10 mouse cellular contexts compared by ENCODE assay signal in the genomic region with DNA sequence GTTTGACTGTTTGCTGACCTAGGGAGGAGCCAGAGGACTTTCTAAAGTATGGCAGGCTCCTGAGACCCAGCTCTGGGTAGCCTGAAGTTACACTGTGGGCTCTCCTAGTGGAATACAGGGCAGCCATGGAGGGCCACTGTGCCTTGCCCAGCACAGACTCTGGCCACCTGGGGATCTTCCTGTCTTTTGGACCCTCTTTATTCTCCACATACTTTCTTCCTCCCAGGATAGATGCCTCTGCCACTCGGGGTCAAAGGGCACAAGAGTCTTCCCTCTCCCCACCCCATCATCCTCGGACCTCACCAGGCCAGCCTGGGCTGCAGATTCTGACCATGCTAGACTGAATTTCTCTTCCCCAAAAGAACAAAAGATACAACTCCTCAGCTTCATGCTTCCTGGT. TPM values are rescaled to one million over a fixed set of nuclear protein-coding genes. Genes with fewer than 3 reads are reported as not detected.
A peak's percentile ranks its signal among the peaks of the same experiment; 100 is the strongest.
DNase-seq lines count a peak whose midpoint lies in the region; ATAC-seq and TF ChIP-seq lines count a peak whose summit lies in the region.
"Had no signal": no experiment of that assay in that cellular context is flagged by ENCODE, and none has a peak within 500 bp of the region (broad histone marks: within the 10 kb centered on the region; RNA-seq: fewer than 3 reads in every experiment).

No protein-coding gene starts in this region.

- no peaks in the 10 kb centered on the region for H3K9me3 ChIP-seq in lung, postnatal 0 days (ENCODE audit: low read length)
- H3K9me3 ChIP-seq in hindbrain, embryonic 13.5 days = no peaks in the 10 kb centered on the region
- H3K9me3 ChIP-seq in liver, postnatal 0 days (ENCODE audit: low read length) = no peaks in the 10 kb centered on the region

- no peak for ATAC-seq in lung, postnatal 0 days
- no peak for ATAC-seq in hindbrain, embryonic 13.5 days (ENCODE audit: low FRiP score)
- no peak for ATAC-seq in liver, postnatal 0 days

- peaks cover 23% of the 10 kb centered on the region; the same call in 1 of the 2 replicates for H3K4me1 ChIP-seq in lung, postnatal 0 days (ENCODE audit: insufficient read depth, low read depth, low read length)
- H3K4me1 ChIP-seq in hindbrain, embryonic 13.5 days (replicated peaks) = peaks cover 74% of the 10 kb centered on the region
- peaks cover 30% of the 10 kb centered on the region for H3K4me1 ChIP-seq in liver, postnatal 0 days (ENCODE audit: insufficient read depth)

- no peak overlapping the region for H3K27ac ChIP-seq in lung, postnatal 0 days (ENCODE audit: low read length)
- no peak overlapping the region for H3K27ac ChIP-seq in hindbrain, embryonic 13.5 days
- H3K27ac ChIP-seq in liver, postnatal 0 days (ENCODE audit: low read depth) = peak overlapping the region; percentile 39

- 0 out of 2 replicates have a peak overlapping the region, but pooled peaks have one; percentile 11 for H3K4me2 ChIP-seq in lung, postnatal 0 days (replicated peaks; ENCODE audit: low read depth, low read length)
- H3K4me2 ChIP-seq in hindbrain, embryonic 13.5 days = peak overlapping the region; percentile 93
- peak overlapping the region; percentile 80 for H3K4me2 ChIP-seq in liver, postnatal 0 days (ENCODE audit: low read depth, low read length)

- no peaks in the 10 kb centered on the region for H3K36me3 ChIP-seq in lung, postnatal 0 days (ENCODE audit: insufficient read depth, low read length)
- H3K36me3 ChIP-seq in hindbrain, embryonic 13.5 days = peaks cover 13% of the 10 kb centered on the region
- H3K36me3 ChIP-seq in liver, postnatal 0 days (replicated peaks; ENCODE audit: insufficient read depth, low read length) = peaks cover 5% of the 10 kb centered on the region; the same call in 1 of the 2 replicates

- H3K4me3 ChIP-seq in lung, postnatal 0 days (ENCODE audit: low read depth, low read length) = no peak overlapping the region
- H3K4me3 ChIP-seq in hindbrain, embryonic 13.5 days = peak overlapping the region; percentile 78
- peak overlapping the region; percentile 68; the same call in 1 of the 2 replicates for H3K4me3 ChIP-seq in liver, postnatal 0 days (ENCODE audit: low read depth, low read length)

- DNase-seq in lung, postnatal 0 days (ENCODE audit: low spot score) = no peak
- DNase-seq in lung, postnatal 4 days = no peak
- DNase-seq in liver, postnatal 0 days = no peak
- no peak for DNase-seq in urinary bladder, adult 18-20 months (ENCODE audit: low spot score in 2 of 2)
- no peak for DNase-seq in spleen, adult 18-20 months
- DNase-seq in testis, postnatal 10 days (ENCODE audit: low spot score) = no peak
- DNase-seq: cerebellum, adult 18-20 months; gastrocnemius, postnatal 25 days; lung, postnatal 10 days had no signal

- TF ChIP-seq EP300 in lung, postnatal 0 days (IDR thresholded peaks at IDR 0.05) = no peak
- TF ChIP-seq EP300 in liver, postnatal 0 days (IDR thresholded peaks at IDR 0.05; ENCODE audit: low read depth) = no peak

- no peak for TF ChIP-seq CTCF in lung, postnatal 0 days (IDR thresholded peaks at IDR 0.05)
- no peak for TF ChIP-seq CTCF in liver, postnatal 0 days (IDR thresholded peaks at IDR 0.05; ENCODE audit: low read depth)

- WGBS in lung, postnatal 0 days = 48% methylated on average over 2 of the region's 2 CpGs
- 44% methylated on average over 2 of the region's 2 CpGs for WGBS in hindbrain, embryonic 13.5 days
- 35% methylated on average over 2 of the region's 2 CpGs for WGBS in liver, postnatal 0 days (ENCODE audit: insufficient replicate concordance)

- no peaks in the 10 kb centered on the region for H3K27me3 ChIP-seq in lung, postnatal 0 days (replicated peaks; ENCODE audit: insufficient read depth, low read length)
- H3K27me3 ChIP-seq in hindbrain, embryonic 13.5 days = 0 out of 2 replicates have a peak, but pooled peaks cover 11% of the 10 kb centered on the region
- H3K27me3 ChIP-seq in liver, postnatal 0 days (ENCODE audit: insufficient read depth, low read length) = peaks cover 5% of the 10 kb centered on the region; the same call in 1 of the 2 replicates

- no peak overlapping the region for H3K9ac ChIP-seq in lung, postnatal 0 days (replicated peaks; ENCODE audit: low read depth)
- peak overlapping the region; percentile 63 for H3K9ac ChIP-seq in hindbrain, embryonic 13.5 days
- H3K9ac ChIP-seq in liver, postnatal 0 days (replicated peaks) = peak overlapping the region; percentile 81; the same call in 1 of the 2 replicates

RNA-seq across cellular contexts. Expression of gene Pkdcc, which starts 3.1 kb away (rescaled TPM):
- polyA plus RNA-seq in lung, postnatal 0 days (2015; fragmentation: Nextera tagmentation; extraction: Ambion mirVana) = 3.6 and 3.9 TPM in 2 replicates
- 4.4 and 5.7 TPM in 2 replicates for polyA plus RNA-seq in hindbrain, embryonic 13.5 days (2015; fragmentation: Nextera tagmentation; extraction: Ambion mirVana)
- polyA plus RNA-seq in liver, postnatal 0 days (2015; fragmentation: Nextera tagmentation; extraction: Ambion mirVana) = 2.5 and 3.6 TPM in 2 replicates

Comparison
In these comparisons a context has a peak if more than half of its experiments do, and no peak if none do; other contexts are left out.
1. H3K4me2 ChIP-seq: peak in every context shown above with its lines; median percentile 93 in hindbrain, embryonic 13.5 days; 80 in liver, postnatal 0 days; 11 in lung, postnatal 0 days.